Mouse (Mus musculus) CH12.LX (cell line): ENCODE results near the gene Cend1. TPM values are rescaled to one million over a fixed set of nuclear protein-coding genes. Genes with fewer than 3 reads are reported as not detected.

Source experiments
- DNase-seq: peaks from one replicate; pipeline ENCODE4 v3.0.0-alpha.2; 2013; ENCODE audit errors: extremely low read depth
- H3K27ac ChIP-seq: 2 replicates; pipeline ENCODE4 v1.5.1; 2012; ENCODE audit warnings: low read depth, mild to moderate bottlenecking, control low read depth, moderate library complexity; ENCODE audit not compliant: insufficient read depth
- H3K27me3 ChIP-seq: replicated peaks from 2 replicates; pipeline ENCODE3; 2012; ENCODE audit warnings: inconsistent platforms
- H3K36me3 ChIP-seq, 2 experiments: replicated peaks in 1 of 2; 2 replicates each; pipeline versions ENCODE3 to v1.6.1; 2012; ENCODE audit warnings: inconsistent platforms in 1 of 2, low read length in 1 of 2, mild to moderate bottlenecking in 1 of 2, mixed read lengths in 1 of 2, moderate library complexity in 1 of 2; ENCODE audit not compliant: control insufficient read depth in 1 of 2, insufficient read depth in 1 of 2
- H3K4me1 ChIP-seq, 2 experiments: 2 replicates each; pipeline ENCODE4 v1.6.1; 2012; ENCODE audit warnings: inconsistent platforms in 1 of 2, moderate library complexity in 1 of 2; ENCODE audit not compliant: insufficient read depth in 2 of 2, control insufficient read depth in 1 of 2
- H3K4me2 ChIP-seq: 2 replicates; pipeline ENCODE4 v1.6.1; 2012; ENCODE audit warnings: low read depth, mild to moderate bottlenecking, control low read depth; ENCODE audit not compliant: poor library complexity, insufficient read depth, severe bottlenecking
- H3K4me3 ChIP-seq, 3 experiments: fragments of 150-350 bp in 1 of 3; sonication (generic) in 1 of 3; replicated peaks in 1 of 3; 2 replicates each; pipeline versions ENCODE3 to v1.5.1; 2011 to 2012; ENCODE audit warnings: low read depth in 2 of 3, low read length in 2 of 3, mild to moderate bottlenecking in 2 of 3, moderate library complexity in 2 of 3, control low read depth in 1 of 3, improper control_type of control experiment in 1 of 3, inconsistent platforms in 1 of 3, mixed read lengths in 1 of 3; ENCODE audit not compliant: poor library complexity in 1 of 3
- H3K79me2 ChIP-seq: replicated peaks from 2 replicates; pipeline ENCODE4 v1.6.1; 2012; ENCODE audit warnings: mild to moderate bottlenecking, moderate library complexity; ENCODE audit not compliant: control insufficient read depth, poor library complexity, insufficient read depth, severe bottlenecking; ENCODE audit errors: extremely low read depth
- H3K9ac ChIP-seq: 2 replicates; pipeline ENCODE4 v1.6.1; 2012; ENCODE audit warnings: low read depth, mild to moderate bottlenecking, control low read depth, moderate library complexity; ENCODE audit not compliant: insufficient read depth
- H3K9me3 ChIP-seq: replicated peaks from 2 replicates; pipeline ENCODE3; 2012; ENCODE audit warnings: low read length, inconsistent platforms, mixed read lengths
- CTCF ChIP-seq, 2 experiments: IDR thresholded peaks in 1 of 2; conservative IDR thresholded peaks in 1 of 2; 2 replicates each; pipeline ENCODE4 v1.5.1; 2011 to 2012; ENCODE audit warnings: low read depth in 2 of 2, low read length in 2 of 2, improper control_type of control experiment in 1 of 2, inconsistent platforms in 1 of 2, mild to moderate bottlenecking in 1 of 2, moderate library complexity in 1 of 2
- HCFC1 ChIP-seq: IDR thresholded peaks from 2 replicates; pipeline ENCODE4 v1.6.1; 2012; ENCODE audit warnings: low read depth, mild to moderate bottlenecking, inconsistent platforms, low read length, improper control_type of control experiment
- POLR2A ChIP-seq: IDR thresholded peaks from 2 replicates; pipeline ENCODE4 v1.6.1; 2011; ENCODE audit warnings: low read depth, mild to moderate bottlenecking, improper control_type of control experiment, low read length
- TBP ChIP-seq: conservative IDR thresholded peaks from 2 replicates; pipeline ENCODE4 v1.6.1; 2011; ENCODE audit warnings: low read depth, low read length, improper control_type of control experiment
- TCF12 ChIP-seq: IDR thresholded peaks from 2 replicates; pipeline ENCODE4 v1.6.1; 2014; ENCODE audit warnings: low read depth, mild to moderate bottlenecking, inconsistent platforms, low read length, improper control_type of control experiment
- ZMIZ1 ChIP-seq: IDR thresholded peaks from 2 replicates; pipeline ENCODE4 v1.6.1; 2012; ENCODE audit warnings: low read depth, mild to moderate bottlenecking, inconsistent platforms, low read length, improper control_type of control experiment
- dilution Hi-C: fragments of 300-500 bp; cut with MboI; formaldehyde crosslinking; loops from 2 replicates; pipeline ENCODE4 v1.14.3; 2020; ENCODE audit warnings: low sequenced_read_pairs; ENCODE audit not compliant: extremely low pct_unique_long_range_greater_than_20kb, extremely low pct_ligation_motif_present
- in situ Hi-C: fragments of 300-500 bp; cut with MboI; formaldehyde crosslinking; loops from 3 replicates; pipeline ENCODE4 v1.14.3; 2019; ENCODE audit warnings: low sequenced_read_pairs, low pct_ligation_motif_present, low pct_unique_long_range_greater_than_20kb, mixed read lengths
- polyA plus RNA-seq: library from polyadenylated mRNA; unstranded; fragments of >175 nt; gene quantifications from 2 replicates; pipeline ENCODE4 v1.2.1, GENCODE M21; 2012; ENCODE audit warnings: low read depth; ENCODE audit not compliant: insufficient read length
- total RNA-seq, 2 experiments: library from RNA; depleted of rRNA; stranded (reverse); fragments of 300-350 nt in 1 of 2; fragments of >200 nt in 1 of 2; gene quantifications; 2 replicates each; pipeline ENCODE4 v1.2.3; 2012 to 2014

Gene Cend1
- total and polyA plus RNA-seq, 3 experiments: not detected

DNA sequence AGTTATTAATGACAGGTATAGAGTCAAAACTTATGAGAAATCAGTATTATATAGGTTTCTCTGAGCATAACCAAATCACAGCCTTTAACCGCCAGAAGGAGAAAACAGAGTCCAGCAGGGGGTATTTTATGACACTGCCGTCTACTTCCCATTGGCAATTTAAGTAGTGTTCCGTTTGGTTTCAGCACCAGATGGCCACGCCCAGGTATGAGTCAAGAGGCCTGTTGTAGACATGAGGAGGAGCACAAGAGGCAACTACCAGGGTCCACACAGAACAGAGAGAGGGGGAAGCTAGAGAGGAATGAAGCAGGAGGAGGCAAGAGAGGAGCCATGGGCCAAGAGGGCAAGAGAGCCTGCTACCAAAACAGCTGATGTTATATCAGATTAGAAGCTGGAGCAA, 49.7 kb downstream of the Cend1 start:
- H3K27ac ChIP-seq: no peak overlapping the region
- TF ChIP-seq POLR2A: peak; percentile 47; the same call in 1 of the 2 replicates
- TF ChIP-seq ZMIZ1: no peak
- TF ChIP-seq CTCF (conservative IDR thresholded peaks at IDR 0.05 in 1 of 2, IDR thresholded peaks at IDR 0.05 in 1 of 2; ENCODE audit: low read depth in 2 of 2, low read length in 2 of 2): 0 out of 4 replicates have a peak, but pooled peaks of 1 of the 2 experiments have one; percentile 10
- no peak for TF ChIP-seq HCFC1
- 0 out of 2 replicates have a peak, but pooled peaks have one; percentile 47 for TF ChIP-seq TBP
- no peak for TF ChIP-seq TCF12

More for the DNA sequence above, 49.7 kb downstream of the Cend1 start:
- dilution Hi-C loops (no loop called here), in situ Hi-C loops (no loop called here)
- H3K36me3 ChIP-seq: no peaks in the 10 kb centered on the region
- H3K9me3 ChIP-seq: no peaks in the 10 kb centered on the region
- no peaks in the 10 kb centered on the region for H3K79me2 ChIP-seq
- H3K4me2 ChIP-seq: no peak overlapping the region
- H3K4me1 ChIP-seq: peaks cover 0 to 28% of the 10 kb centered on the region in 2 experiments; a peak in 2 of 4 replicates
- H3K4me3 ChIP-seq: no peak overlapping the region
- peak; percentile 86 for DNase-seq
- peaks cover 1% of the 10 kb centered on the region for H3K27me3 ChIP-seq
- no peak overlapping the region for H3K9ac ChIP-seq

Other genes starting within 250 kb of the Cend1 start
Only the 20 nearest of the 25 such genes appear.
- 51.7 and 52.5 TPM in 2 replicates for gene Phrf1, start 200.7 kb downstream of the Cend1 start, total RNA-seq (2012; rRNA removed)
- gene Phrf1, start 200.7 kb downstream of the Cend1 start, total RNA-seq (2014; rRNA removed): 21.8 and 22.4 TPM in 2 replicates
- 59.2 and 67.0 TPM in 2 replicates for gene Phrf1, start 200.7 kb downstream of the Cend1 start, polyA plus RNA-seq
- 11.2 and 26.2 TPM in 2 replicates for gene Irf7, start 163.0 kb downstream of the Cend1 start, total RNA-seq (2012; rRNA removed)
- gene Irf7, start 163.0 kb downstream of the Cend1 start, total RNA-seq (2014; rRNA removed): 10.1 and 10.5 TPM in 2 replicates
- gene Irf7, start 163.0 kb downstream of the Cend1 start, polyA plus RNA-seq: 6.5 and 7.7 TPM in 2 replicates
- gene Cdhr5, start 152.7 kb downstream of the Cend1 start, total RNA-seq (2012; rRNA removed): 1.0 and 1.9 TPM in 2 replicates
- gene Cdhr5, start 152.7 kb downstream of the Cend1 start, total RNA-seq (2014; rRNA removed): 0.31 and 0.35 TPM in 2 replicates
- 3.3 and 3.9 TPM in 2 replicates for gene Cdhr5, start 152.7 kb downstream of the Cend1 start, polyA plus RNA-seq
- gene Sct, start 150.4 kb downstream of the Cend1 start, total RNA-seq (2012; rRNA removed): not detected in 2 replicates
- not detected in 2 replicates for gene Sct, start 150.4 kb downstream of the Cend1 start, total RNA-seq (2014; rRNA removed)
- gene Sct, start 150.4 kb downstream of the Cend1 start, polyA plus RNA-seq: 0.49 TPM in 1 of 2 replicates, not detected in the other
- not detected in 2 replicates for gene Drd4, start 137.5 kb downstream of the Cend1 start, total RNA-seq (2012; rRNA removed)
- gene Drd4, start 137.5 kb downstream of the Cend1 start, total RNA-seq (2014; rRNA removed): not detected in 2 replicates
- gene Drd4, start 137.5 kb downstream of the Cend1 start, polyA plus RNA-seq: not detected in 2 replicates
- gene Deaf1, start 101.8 kb downstream of the Cend1 start, total RNA-seq (2012; rRNA removed): 10.0 and 10.7 TPM in 2 replicates
- gene Deaf1, start 101.8 kb downstream of the Cend1 start, total RNA-seq (2014; rRNA removed): 3.5 and 5.7 TPM in 2 replicates
- 31.6 and 37.7 TPM in 2 replicates for gene Deaf1, start 101.8 kb downstream of the Cend1 start, polyA plus RNA-seq
- 7.4 and 8.5 TPM in 2 replicates for gene Tmem80, start 101.8 kb downstream of the Cend1 start, total RNA-seq (2012; rRNA removed)
- 6.4 and 8.3 TPM in 2 replicates for gene Tmem80, start 101.8 kb downstream of the Cend1 start, total RNA-seq (2014; rRNA removed)
- gene Tmem80, start 101.8 kb downstream of the Cend1 start, polyA plus RNA-seq: 8.2 and 9.9 TPM in 2 replicates
- 0.50 and 1.1 TPM in 2 replicates for gene Eps8l2, start 90.6 kb downstream of the Cend1 start, total RNA-seq (2012; rRNA removed)
- not detected in 2 replicates for gene Eps8l2, start 90.6 kb downstream of the Cend1 start, total RNA-seq (2014; rRNA removed)
- gene Eps8l2, start 90.6 kb downstream of the Cend1 start, polyA plus RNA-seq: 0.51 and 0.91 TPM in 2 replicates
- 188 and 205 TPM in 2 replicates for gene Taldo1, start 37.3 kb downstream of the Cend1 start, total RNA-seq (2012; rRNA removed)
- gene Taldo1, start 37.3 kb downstream of the Cend1 start, total RNA-seq (2014; rRNA removed): 228 and 237 TPM in 2 replicates
- 124 and 129 TPM in 2 replicates for gene Taldo1, start 37.3 kb downstream of the Cend1 start, polyA plus RNA-seq
- 23.9 and 29.6 TPM in 2 replicates for gene Gatd1, start 15.4 kb downstream of the Cend1 start, total RNA-seq (2012; rRNA removed)
- 26.4 and 31.4 TPM in 2 replicates for gene Gatd1, start 15.4 kb downstream of the Cend1 start, total RNA-seq (2014; rRNA removed)
- 17.6 and 21.2 TPM in 2 replicates for gene Gatd1, start 15.4 kb downstream of the Cend1 start, polyA plus RNA-seq
- gene Slc25a22, start 8.4 kb upstream of the Cend1 start, total RNA-seq (2012; rRNA removed): 16.1 and 20.8 TPM in 2 replicates
- 6.1 and 6.5 TPM in 2 replicates for gene Slc25a22, start 8.4 kb upstream of the Cend1 start, total RNA-seq (2014; rRNA removed)
- gene Slc25a22, start 8.4 kb upstream of the Cend1 start, polyA plus RNA-seq: 31.5 and 32.1 TPM in 2 replicates
- 7.8 and 9.6 TPM in 2 replicates for gene Pidd1, start 14.5 kb upstream of the Cend1 start, total RNA-seq (2012; rRNA removed)
- gene Pidd1, start 14.5 kb upstream of the Cend1 start, total RNA-seq (2014; rRNA removed): 5.1 and 5.8 TPM in 2 replicates
- 21.4 and 24.9 TPM in 2 replicates for gene Pidd1, start 14.5 kb upstream of the Cend1 start, polyA plus RNA-seq
- 3,147 and 3,416 TPM in 2 replicates for gene Rplp2, start 17.9 kb upstream of the Cend1 start, total RNA-seq (2012; rRNA removed)
- gene Rplp2, start 17.9 kb upstream of the Cend1 start, total RNA-seq (2014; rRNA removed): 791 and 892 TPM in 2 replicates
- 2,025 and 2,969 TPM in 2 replicates for gene Rplp2, start 17.9 kb upstream of the Cend1 start, polyA plus RNA-seq
- 8.9 and 11.7 TPM in 2 replicates for gene Pnpla2, start 25.7 kb upstream of the Cend1 start, total RNA-seq (2012; rRNA removed)
- 1.5 and 2.8 TPM in 2 replicates for gene Pnpla2, start 25.7 kb upstream of the Cend1 start, total RNA-seq (2014; rRNA removed)
- gene Pnpla2, start 25.7 kb upstream of the Cend1 start, polyA plus RNA-seq: 25.3 and 29.6 TPM in 2 replicates
- not detected in 2 replicates for gene Cracr2b, start 31.6 kb upstream of the Cend1 start, total RNA-seq (2012; rRNA removed)
- not detected in 2 replicates for gene Cracr2b, start 31.6 kb upstream of the Cend1 start, total RNA-seq (2014; rRNA removed)
- gene Cracr2b, start 31.6 kb upstream of the Cend1 start, polyA plus RNA-seq: not detected in 2 replicates
- gene Cd151, start 37.9 kb upstream of the Cend1 start, total RNA-seq (2012; rRNA removed): 14.9 and 15.0 TPM in 2 replicates
- gene Cd151, start 37.9 kb upstream of the Cend1 start, total RNA-seq (2014; rRNA removed): 10.1 and 10.6 TPM in 2 replicates
- 13.5 and 21.1 TPM in 2 replicates for gene Cd151, start 37.9 kb upstream of the Cend1 start, polyA plus RNA-seq
- 82.3 and 109 TPM in 2 replicates for gene Polr2l, start 45.6 kb upstream of the Cend1 start, total RNA-seq (2012; rRNA removed)
- gene Polr2l, start 45.6 kb upstream of the Cend1 start, total RNA-seq (2014; rRNA removed): 35.7 and 37.1 TPM in 2 replicates
- gene Polr2l, start 45.6 kb upstream of the Cend1 start, polyA plus RNA-seq: 57.5 and 64.8 TPM in 2 replicates
- 28.9 and 30.0 TPM in 2 replicates for gene Tspan4, start 45.7 kb upstream of the Cend1 start, total RNA-seq (2012; rRNA removed)
- 23.8 and 28.4 TPM in 2 replicates for gene Tspan4, start 45.7 kb upstream of the Cend1 start, total RNA-seq (2014; rRNA removed)
- gene Tspan4, start 45.7 kb upstream of the Cend1 start, polyA plus RNA-seq: 20.3 and 21.2 TPM in 2 replicates
- gene Chid1, start 110.4 kb upstream of the Cend1 start, total RNA-seq (2012; rRNA removed): 49.6 and 50.5 TPM in 2 replicates
- gene Chid1, start 110.4 kb upstream of the Cend1 start, total RNA-seq (2014; rRNA removed): 27.0 and 31.9 TPM in 2 replicates
- 42.3 and 47.5 TPM in 2 replicates for gene Chid1, start 110.4 kb upstream of the Cend1 start, polyA plus RNA-seq
- 44.5 and 50.7 TPM in 2 replicates for gene Ap2a2, start 132.7 kb upstream of the Cend1 start, total RNA-seq (2012; rRNA removed)
- gene Ap2a2, start 132.7 kb upstream of the Cend1 start, total RNA-seq (2014; rRNA removed): 30.0 and 31.6 TPM in 2 replicates
- gene Ap2a2, start 132.7 kb upstream of the Cend1 start, polyA plus RNA-seq: 36.6 and 43.1 TPM in 2 replicates